Mouse (Mus musculus): ENCODE results near the gene Arhgap35. TPM values are rescaled to one million over a fixed set of nuclear protein-coding genes. Genes with fewer than 3 reads are reported as not detected.

Gene Arhgap35
- polyA plus RNA-seq, 1 experiment from 2014 or later = 41.5 TPM

DNA sequence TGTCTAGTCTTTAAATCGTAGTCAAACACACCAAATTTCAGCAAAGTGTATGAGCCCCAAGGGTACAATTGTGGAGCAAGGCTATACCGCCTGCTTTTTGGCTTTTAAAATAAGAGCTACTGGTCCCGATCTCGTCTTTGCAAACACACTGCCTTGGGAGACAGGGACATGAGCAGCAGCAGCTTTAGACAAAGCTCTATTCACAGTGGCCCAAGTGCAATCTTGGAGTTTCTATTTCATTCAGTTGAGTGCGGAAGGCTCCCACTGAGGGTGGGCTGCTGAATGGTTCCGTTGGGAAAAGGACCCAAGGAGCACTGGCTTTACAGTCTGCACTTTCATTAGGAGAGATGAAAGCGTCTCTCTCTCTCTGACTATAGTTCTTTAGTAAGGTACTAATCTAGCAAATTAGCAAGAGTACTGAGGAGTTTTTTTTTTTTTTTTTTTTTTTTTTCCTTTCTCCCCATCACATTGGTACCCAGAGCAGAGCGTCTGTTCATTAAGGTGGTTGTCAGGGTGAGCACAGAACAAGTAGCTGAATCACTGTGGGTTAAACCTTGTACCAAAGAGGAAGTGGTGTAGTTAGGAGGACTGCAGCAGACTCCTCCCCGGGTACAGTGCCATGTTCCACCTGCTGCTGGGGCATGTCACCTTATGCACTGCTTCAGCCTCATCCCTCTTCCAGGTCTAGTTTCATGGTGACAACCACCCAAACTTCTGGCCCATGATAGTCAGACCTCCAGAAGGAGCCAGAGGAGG, 56.8 kb downstream of the Arhgap35 start:
- Histone ChIP-seq H3K4me1 (ENCODE audit: control insufficient read depth, insufficient read depth, low read length) (no peaks in the 10 kb centered on the region), H3K4me3 (replicated peaks; ENCODE audit: low read depth, low read length) (no peak overlapping the region), H3K27me3 (ENCODE audit: control insufficient read depth, insufficient read depth, low read length) (no peaks in the 10 kb centered on the region), H3K27ac (replicated peaks; ENCODE audit: low read depth, low read length) (0 out of 2 replicates have a peak overlapping the region, but pooled peaks have one; percentile 43), H3K4me2 (ENCODE audit: low read length) (no peak overlapping the region), H3K9ac (replicated peaks; ENCODE audit: low read length) (no peak overlapping the region), H3K9me3 (ENCODE audit: control insufficient read depth, low read length) (no peaks in the 10 kb centered on the region), H3K36me3 (ENCODE audit: control insufficient read depth, insufficient read depth, low read length) (peaks cover 23% of the 10 kb centered on the region)
- DNase-seq = peak; percentile 20
- ATAC-seq (ENCODE audit: low FRiP score, low TSS enrichment) = no peak
- WGBS = 67% methylated on average over 9 of the region's 9 CpGs

DNA sequence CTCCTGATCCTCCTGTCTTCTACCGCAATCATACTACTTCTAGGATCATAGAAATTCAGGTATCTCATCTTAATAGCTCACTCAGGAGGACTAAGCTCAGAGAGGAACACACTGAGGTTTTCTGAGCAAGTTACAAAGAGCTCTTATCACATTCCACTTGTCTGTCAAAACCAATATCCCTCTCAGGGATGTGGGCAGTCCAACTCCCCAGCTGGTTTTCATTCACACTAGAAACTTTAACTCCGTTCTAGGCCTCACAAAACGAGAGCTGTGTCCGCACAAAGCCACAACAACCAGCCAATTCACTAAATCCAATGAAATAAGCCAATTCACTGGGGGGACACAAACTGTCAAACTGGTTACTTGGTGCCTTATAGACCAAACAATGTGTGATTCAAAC, 57.5 kb downstream of the Arhgap35 start:
- Histone ChIP-seq H3K27ac (replicated peaks; ENCODE audit: low read depth, low read length) (no peak overlapping the region), H3K36me3 (ENCODE audit: control insufficient read depth, insufficient read depth, low read length) (peaks cover 16% of the 10 kb centered on the region), H3K9me3 (ENCODE audit: control insufficient read depth, low read length) (no peaks in the 10 kb centered on the region), H3K4me2 (ENCODE audit: low read length) (no peak overlapping the region), H3K9ac (replicated peaks; ENCODE audit: low read length) (no peak overlapping the region), H3K4me1 (ENCODE audit: control insufficient read depth, insufficient read depth, low read length) (no peaks in the 10 kb centered on the region), H3K4me3 (replicated peaks; ENCODE audit: low read depth, low read length) (no peak overlapping the region), H3K27me3 (ENCODE audit: control insufficient read depth, insufficient read depth, low read length) (no peaks in the 10 kb centered on the region)
- WGBS = 65% methylated on average over 4 of the region's 4 CpGs
- peak; percentile 3 for DNase-seq
- ATAC-seq (ENCODE audit: low FRiP score, low TSS enrichment) = no peak

DNA sequence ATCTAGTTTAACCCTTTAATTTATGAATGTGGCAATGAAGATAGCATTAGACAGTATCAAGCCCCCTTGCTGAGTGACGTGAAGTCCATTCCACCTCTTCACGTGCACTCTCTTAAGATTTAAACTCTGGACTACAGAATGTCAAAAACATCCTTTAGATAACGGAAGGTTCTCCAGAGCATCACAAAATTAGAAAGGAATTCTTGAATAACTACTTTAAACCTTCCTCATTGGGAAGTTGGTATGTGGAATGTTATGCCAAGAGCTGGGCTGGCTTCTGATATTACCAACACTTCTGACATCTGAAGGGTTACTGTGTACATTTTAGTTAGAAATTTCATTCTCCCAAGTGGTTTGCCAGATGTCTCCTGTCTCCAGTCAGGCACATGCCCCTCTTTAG, 60.6 kb downstream of the Arhgap35 start:
- H3K27me3 ChIP-seq (ENCODE audit: control insufficient read depth, insufficient read depth, low read length) = no peaks in the 10 kb centered on the region
- no peaks in the 10 kb centered on the region for H3K9me3 ChIP-seq (ENCODE audit: control insufficient read depth, low read length)
- H3K4me1 ChIP-seq (ENCODE audit: control insufficient read depth, insufficient read depth, low read length) = no peaks in the 10 kb centered on the region
- no peak overlapping the region for H3K4me2 ChIP-seq (ENCODE audit: low read length)
- H3K27ac ChIP-seq (replicated peaks; ENCODE audit: low read depth, low read length) = no peak overlapping the region
- H3K36me3 ChIP-seq (ENCODE audit: control insufficient read depth, insufficient read depth, low read length) = no peaks in the 10 kb centered on the region
- no peak for ATAC-seq (ENCODE audit: low FRiP score, low TSS enrichment)
- H3K4me3 ChIP-seq (replicated peaks; ENCODE audit: low read depth, low read length) = no peak overlapping the region
- DNase-seq = no peak
- WGBS = 94% methylated on average over 3 of the region's 3 CpGs
- no peak overlapping the region for H3K9ac ChIP-seq (replicated peaks; ENCODE audit: low read length)

DNA sequence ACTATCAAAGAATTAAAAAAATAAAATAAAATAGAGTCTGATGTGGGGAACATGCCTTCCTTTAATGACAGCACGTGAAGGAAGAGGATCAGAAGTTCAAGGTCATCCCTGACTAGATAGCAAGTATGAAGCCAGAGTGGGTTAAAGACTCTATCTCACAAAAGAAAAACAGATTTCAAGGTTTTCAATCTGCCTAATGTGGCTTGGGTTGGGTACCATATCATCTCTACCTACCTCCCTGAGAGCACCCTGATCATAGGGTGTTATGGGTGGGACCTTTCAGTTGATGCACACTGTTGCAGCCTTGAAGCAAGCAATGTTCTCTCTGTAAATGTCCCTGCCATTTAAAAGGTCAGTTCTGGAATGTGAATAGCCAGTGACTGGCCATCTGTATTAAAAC, 63.2 kb downstream of the Arhgap35 start:
- no peak for ATAC-seq (ENCODE audit: low FRiP score, low TSS enrichment)
- 95% methylated on average over 1 of the region's 1 CpGs for WGBS
- H3K36me3 ChIP-seq (ENCODE audit: control insufficient read depth, insufficient read depth, low read length) = peaks cover 15% of the 10 kb centered on the region
- no peak overlapping the region for H3K4me3 ChIP-seq (replicated peaks; ENCODE audit: low read depth, low read length)
- DNase-seq = no peak
- H3K27me3 ChIP-seq (ENCODE audit: control insufficient read depth, insufficient read depth, low read length) = no peaks in the 10 kb centered on the region
- no peak overlapping the region for H3K9ac ChIP-seq (replicated peaks; ENCODE audit: low read length)
- no peak overlapping the region for H3K4me2 ChIP-seq (ENCODE audit: low read length)
- H3K27ac ChIP-seq (replicated peaks; ENCODE audit: low read depth, low read length) = no peak overlapping the region
- no peaks in the 10 kb centered on the region for H3K4me1 ChIP-seq (ENCODE audit: control insufficient read depth, insufficient read depth, low read length)
- H3K9me3 ChIP-seq (ENCODE audit: control insufficient read depth, low read length) = no peaks in the 10 kb centered on the region

DNA sequence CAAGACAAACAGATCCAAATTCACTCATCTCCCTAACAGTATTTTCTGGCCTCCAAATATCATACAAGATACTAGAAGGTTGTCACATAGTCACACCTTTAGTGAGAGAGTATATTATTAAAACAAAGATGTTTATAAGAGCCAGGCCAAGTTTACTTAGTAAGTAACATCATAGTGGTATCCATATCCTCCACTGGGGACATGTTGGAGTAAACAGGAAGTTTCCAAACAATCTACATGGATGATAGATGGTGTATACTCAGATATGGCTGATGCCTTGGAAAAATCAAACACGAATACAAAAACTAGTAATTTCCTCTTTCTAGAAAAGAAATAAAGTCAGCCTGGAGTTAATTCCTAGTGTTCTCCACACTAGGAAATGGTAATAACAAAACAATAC, 65.5 kb downstream of the Arhgap35 start:
- 98% methylated on average over 1 of the region's 1 CpGs for WGBS
- Histone ChIP-seq H3K27ac (replicated peaks; ENCODE audit: low read depth, low read length) (no peak overlapping the region), H3K9me3 (ENCODE audit: control insufficient read depth, low read length) (no peaks in the 10 kb centered on the region), H3K4me3 (replicated peaks; ENCODE audit: low read depth, low read length) (no peak overlapping the region), H3K4me1 (ENCODE audit: control insufficient read depth, insufficient read depth, low read length) (no peaks in the 10 kb centered on the region), H3K27me3 (ENCODE audit: control insufficient read depth, insufficient read depth, low read length) (no peaks in the 10 kb centered on the region), H3K4me2 (ENCODE audit: low read length) (no peak overlapping the region), H3K9ac (replicated peaks; ENCODE audit: low read length) (no peak overlapping the region), H3K36me3 (ENCODE audit: control insufficient read depth, insufficient read depth, low read length) (peaks cover 33% of the 10 kb centered on the region)
- no peak for DNase-seq
- no peak for ATAC-seq (ENCODE audit: low FRiP score, low TSS enrichment)

DNA sequence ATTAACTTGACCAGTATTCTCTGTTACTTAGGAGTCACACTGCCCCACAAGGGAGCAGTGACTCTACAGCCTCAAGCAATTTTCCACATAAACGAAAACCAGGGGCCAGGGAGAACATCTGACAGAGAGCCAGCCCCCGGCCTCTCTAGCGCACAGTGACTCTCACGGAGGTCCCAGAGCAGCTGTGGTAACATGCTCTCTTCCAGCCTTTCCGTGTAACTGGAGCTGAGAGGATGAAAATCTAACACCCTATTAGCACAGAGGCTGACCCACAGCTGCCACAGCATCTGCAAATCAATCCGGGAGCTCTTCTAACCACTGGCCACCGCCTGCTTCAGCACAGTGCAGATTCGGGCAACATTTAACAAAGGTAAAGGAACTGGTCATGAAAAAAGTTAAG, 70.0 kb downstream of the Arhgap35 start:
- Histone ChIP-seq H3K9me3 (ENCODE audit: control insufficient read depth, low read length) (no peaks in the 10 kb centered on the region), H3K4me1 (ENCODE audit: control insufficient read depth, insufficient read depth, low read length) (no peaks in the 10 kb centered on the region), H3K4me3 (replicated peaks; ENCODE audit: low read depth, low read length) (no peak overlapping the region), H3K27ac (replicated peaks; ENCODE audit: low read depth, low read length) (no peak overlapping the region), H3K4me2 (ENCODE audit: low read length) (no peak overlapping the region), H3K36me3 (ENCODE audit: control insufficient read depth, insufficient read depth, low read length) (peaks cover 42% of the 10 kb centered on the region), H3K27me3 (ENCODE audit: control insufficient read depth, insufficient read depth, low read length) (no peaks in the 10 kb centered on the region), H3K9ac (replicated peaks; ENCODE audit: low read length) (no peak overlapping the region)
- whole genome bisulfite sequencing = 79% methylated on average over 8 of the region's 8 CpGs
- no peak for DNase-seq
- ATAC-seq (ENCODE audit: low FRiP score, low TSS enrichment) = no peak

DNA sequence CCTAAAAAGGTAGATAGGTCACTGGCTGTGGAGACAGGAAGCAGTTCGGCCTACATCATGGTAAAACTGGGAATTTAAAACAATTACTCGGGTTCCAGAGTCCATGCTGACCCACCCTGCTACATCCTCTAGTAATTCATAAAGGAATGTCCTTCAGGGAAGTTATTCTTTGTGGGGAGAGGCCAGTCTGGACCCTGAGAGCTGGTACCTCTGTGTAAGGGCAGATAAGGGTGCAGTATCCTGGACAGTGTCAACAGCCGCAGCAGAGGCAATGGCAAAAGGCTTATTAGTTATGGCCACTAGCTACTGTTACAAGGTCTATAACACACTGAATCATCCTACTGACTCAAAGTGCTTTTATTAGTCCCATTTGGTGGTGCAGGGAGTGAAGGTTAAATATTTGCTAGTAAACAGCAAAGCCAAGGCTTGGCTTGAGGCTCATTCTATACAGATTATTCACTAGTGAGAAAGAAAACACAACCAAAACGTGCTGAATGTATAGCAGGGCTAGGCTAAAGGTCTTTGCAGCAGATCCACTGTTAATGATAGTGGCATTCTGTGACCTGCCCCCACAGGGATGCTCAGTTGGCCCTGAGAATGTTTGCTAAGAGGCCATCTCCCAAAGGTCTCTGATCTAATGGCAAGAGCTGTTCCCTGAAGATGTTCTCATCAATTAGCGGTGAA, 77.4 kb downstream of the Arhgap35 start:
- WGBS = 93% methylated on average over 5 of the region's 5 CpGs
- DNase-seq = no peak
- Histone ChIP-seq H3K36me3 (ENCODE audit: control insufficient read depth, insufficient read depth, low read length) (peaks cover 34% of the 10 kb centered on the region), H3K4me3 (replicated peaks; ENCODE audit: low read depth, low read length) (no peak overlapping the region), H3K9me3 (ENCODE audit: control insufficient read depth, low read length) (no peaks in the 10 kb centered on the region), H3K4me1 (ENCODE audit: control insufficient read depth, insufficient read depth, low read length) (no peaks in the 10 kb centered on the region), H3K9ac (replicated peaks; ENCODE audit: low read length) (no peak overlapping the region), H3K27me3 (ENCODE audit: control insufficient read depth, insufficient read depth, low read length) (no peaks in the 10 kb centered on the region), H3K4me2 (ENCODE audit: low read length) (no peak overlapping the region), H3K27ac (replicated peaks; ENCODE audit: low read depth, low read length) (no peak overlapping the region)
- no peak for ATAC-seq (ENCODE audit: low FRiP score, low TSS enrichment)

DNA sequence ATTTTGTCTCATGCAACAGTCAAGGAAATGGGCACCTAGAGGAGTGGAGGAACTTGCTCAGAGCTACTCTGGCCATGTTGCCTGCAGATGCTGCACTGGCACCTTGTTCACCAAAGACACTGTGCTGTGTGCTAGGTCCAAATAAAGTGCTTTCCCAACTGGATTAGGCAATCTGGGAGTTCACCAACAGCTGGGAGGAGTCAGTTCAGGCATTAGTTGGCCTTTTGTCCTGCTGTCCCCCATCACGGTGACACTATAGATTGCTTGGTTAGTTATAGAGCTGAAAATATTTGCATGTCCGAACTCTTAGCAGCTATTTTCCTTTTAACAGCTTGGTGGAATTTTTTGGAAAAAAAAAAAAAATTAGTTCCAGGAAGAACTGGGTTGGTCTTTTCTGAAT, 88.8 kb downstream of the Arhgap35 start:
- no peak for DNase-seq
- Histone ChIP-seq H3K36me3 (ENCODE audit: control insufficient read depth, insufficient read depth, low read length) (peaks cover 18% of the 10 kb centered on the region; the same call in 1 of the 2 replicates), H3K4me3 (replicated peaks; ENCODE audit: low read depth, low read length) (no peak overlapping the region), H3K4me2 (ENCODE audit: low read length) (no peak overlapping the region), H3K27ac (replicated peaks; ENCODE audit: low read depth, low read length) (no peak overlapping the region), H3K4me1 (ENCODE audit: control insufficient read depth, insufficient read depth, low read length) (no peaks in the 10 kb centered on the region), H3K27me3 (ENCODE audit: control insufficient read depth, insufficient read depth, low read length) (no peaks in the 10 kb centered on the region), H3K9ac (replicated peaks; ENCODE audit: low read length) (no peak overlapping the region), H3K9me3 (ENCODE audit: control insufficient read depth, low read length) (no peaks in the 10 kb centered on the region)
- 88% methylated on average over 2 of the region's 2 CpGs for WGBS
- no peak for ATAC-seq (ENCODE audit: low FRiP score, low TSS enrichment)

DNA sequence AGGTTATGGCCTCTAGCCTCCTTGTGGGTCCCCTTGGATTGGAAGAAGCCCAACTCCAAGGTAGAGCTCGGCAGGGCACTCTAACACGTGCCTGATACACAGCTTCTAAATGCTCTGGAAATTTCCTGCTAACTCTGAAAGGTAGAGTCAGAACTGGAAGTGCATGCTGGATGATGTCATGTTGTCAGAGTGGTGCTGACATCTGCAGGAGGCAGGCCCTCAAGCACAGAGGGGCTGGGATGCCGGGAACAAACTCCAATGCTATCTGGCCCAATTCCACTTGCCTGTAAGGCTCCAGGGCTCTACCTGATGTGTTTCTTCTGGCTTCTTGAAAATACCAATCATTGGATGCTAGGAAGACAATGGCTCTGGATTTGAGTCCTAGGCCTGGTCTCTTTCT, 89.3 kb downstream of the Arhgap35 start:
- Histone ChIP-seq H3K27ac (replicated peaks; ENCODE audit: low read depth, low read length) (no peak overlapping the region), H3K36me3 (ENCODE audit: control insufficient read depth, insufficient read depth, low read length) (peaks cover 15% of the 10 kb centered on the region; the same call in 1 of the 2 replicates), H3K4me1 (ENCODE audit: control insufficient read depth, insufficient read depth, low read length) (no peaks in the 10 kb centered on the region), H3K4me3 (replicated peaks; ENCODE audit: low read depth, low read length) (no peak overlapping the region), H3K4me2 (ENCODE audit: low read length) (no peak overlapping the region), H3K9ac (replicated peaks; ENCODE audit: low read length) (no peak overlapping the region), H3K9me3 (ENCODE audit: control insufficient read depth, low read length) (no peaks in the 10 kb centered on the region), H3K27me3 (ENCODE audit: control insufficient read depth, insufficient read depth, low read length) (no peaks in the 10 kb centered on the region)
- WGBS = 87% methylated on average over 3 of the region's 3 CpGs
- DNase-seq = no peak
- no peak for ATAC-seq (ENCODE audit: low FRiP score, low TSS enrichment)

Measured in midbrain, embryonic 14.5 days (tissue).